Mouse (Mus musculus): ENCODE data around the gene Siah1b.

- TF ChIP-seq POLR2A (IDR thresholded peaks at IDR 0.05; ENCODE audit: low read depth, low read length) (no peak), CTCF (IDR thresholded peaks at IDR 0.05; ENCODE audit: borderline replicate concordance, insufficient read depth, low read length) (no peak)
Observed at GRCm38 (mm10) chrX:164092300-164093169, 16.2 kb upstream of the Siah1b start.

All from embryonic fibroblast, embryonic 13.5 days (primary cell).